Mouse (Mus musculus): ENCODE results near the gene Pde9a.

Gene Pde9a

GRCm38 (mm10) chr17:31433401-31433928 lies 47.5 kb downstream of the Pde9a start:
- no peak for DNase-seq (ENCODE audit: extremely low spot score)

GRCm38 (mm10) chr17:31433978-31434797 lies 48.2 kb downstream of the Pde9a start:
- DNase-seq (ENCODE audit: extremely low spot score) = peak; percentile 28

DNA sequence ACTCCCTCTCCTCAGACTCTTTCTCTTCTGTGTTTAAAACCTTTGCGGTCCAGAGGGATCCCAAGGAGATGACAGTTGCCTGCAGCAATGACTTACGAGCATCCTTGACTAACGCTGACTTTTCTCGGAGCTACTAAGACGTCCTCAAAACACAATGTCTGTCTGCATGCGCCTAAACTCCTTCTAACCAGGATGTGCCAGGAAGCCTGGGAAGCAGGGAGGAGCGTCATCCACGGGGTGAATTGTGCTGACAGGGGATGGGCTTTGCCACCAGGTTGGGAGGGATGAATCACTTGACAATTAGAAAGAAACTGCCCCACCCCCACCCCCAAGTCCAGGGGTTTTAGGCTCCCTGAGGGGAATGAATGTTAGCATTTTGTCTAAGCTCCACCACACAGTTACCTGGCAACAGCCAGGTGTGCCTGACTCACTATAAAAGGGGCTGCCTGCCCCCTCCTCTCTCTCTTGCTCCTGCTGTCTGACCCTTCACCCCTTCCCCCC lies 48.9 kb downstream of the Pde9a start:
- peak; percentile 44 for DNase-seq (ENCODE audit: extremely low spot score)

GRCm38 (mm10) chr17:31435934-31436813 lies 50.2 kb downstream of the Pde9a start:
- DNase-seq (ENCODE audit: extremely low spot score) = peak; percentile 24

DNA sequence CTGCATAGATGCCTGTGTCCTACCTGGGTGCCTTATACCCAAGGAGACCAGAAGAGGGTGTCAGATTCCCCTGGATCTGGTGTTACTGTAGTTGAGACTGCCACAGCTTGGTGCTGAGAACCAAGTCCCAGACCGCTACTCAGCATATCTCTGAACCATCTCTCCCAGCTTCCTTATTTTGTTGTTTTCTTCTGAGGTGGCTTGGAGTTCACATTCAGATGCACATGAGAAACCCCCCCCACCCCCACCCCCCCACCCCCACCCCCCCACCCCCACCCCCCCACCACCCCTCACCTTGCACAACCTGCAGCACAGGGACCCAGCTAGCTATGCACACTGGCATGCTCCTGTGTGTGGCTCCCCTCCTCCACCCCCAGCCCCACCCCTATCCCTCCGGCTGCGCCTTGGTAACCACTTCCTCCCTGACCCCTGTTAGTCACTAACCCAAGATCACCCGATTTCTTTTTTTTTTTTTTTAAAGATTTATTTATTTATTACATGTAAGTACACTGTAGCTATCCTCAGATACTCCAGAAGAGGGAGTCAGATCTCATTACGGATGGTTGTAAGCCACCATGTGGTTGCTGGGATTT lies 50.9 kb downstream of the Pde9a start:
- no peak for DNase-seq (ENCODE audit: extremely low spot score)

DNA sequence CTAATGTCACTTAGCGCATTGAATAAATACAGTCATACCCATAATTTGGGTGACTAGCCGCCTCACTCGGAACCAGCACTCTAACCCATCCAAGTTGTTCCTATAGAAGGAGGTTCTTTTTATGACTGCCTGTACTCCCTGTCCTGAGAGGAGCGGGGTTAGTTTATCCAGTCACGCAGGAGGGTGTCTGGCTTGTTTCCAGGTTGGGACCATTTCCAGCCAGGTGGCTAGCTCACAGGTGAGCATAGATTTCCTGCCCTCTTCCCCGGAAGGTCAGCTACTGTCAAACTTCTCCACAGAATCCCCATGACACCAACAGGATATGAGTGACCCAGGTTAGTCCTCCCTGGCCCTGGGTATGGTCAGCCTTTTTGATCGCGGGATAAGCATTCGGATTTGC lies 51.5 kb downstream of the Pde9a start:
- no peak for DNase-seq (ENCODE audit: extremely low spot score)

- no peak for DNase-seq (ENCODE audit: extremely low spot score)
Measured at GRCm38 (mm10) chr17:31439978-31440377, 54.0 kb downstream of the Pde9a start.

DNA sequence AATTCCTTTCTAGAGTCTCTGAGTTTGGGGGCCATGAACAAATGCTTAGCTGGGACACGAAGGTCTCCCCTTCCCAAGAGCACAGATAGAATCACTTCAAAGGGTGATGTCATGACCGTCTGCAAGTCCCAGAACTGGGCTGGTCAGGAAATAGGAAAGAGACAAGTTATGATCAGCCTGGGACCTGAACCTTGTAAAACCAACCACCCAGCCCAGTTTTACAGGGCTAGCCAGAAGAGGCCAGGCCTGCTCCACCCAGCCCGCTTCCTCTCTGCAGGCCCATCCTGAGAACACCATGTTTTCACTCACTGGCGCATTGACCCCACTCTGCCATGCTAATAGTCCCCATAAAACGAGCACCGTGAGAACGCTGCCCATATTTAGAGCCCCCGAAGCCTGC lies 56.5 kb downstream of the Pde9a start:
- DNase-seq (ENCODE audit: extremely low spot score) = no peak

DNA sequence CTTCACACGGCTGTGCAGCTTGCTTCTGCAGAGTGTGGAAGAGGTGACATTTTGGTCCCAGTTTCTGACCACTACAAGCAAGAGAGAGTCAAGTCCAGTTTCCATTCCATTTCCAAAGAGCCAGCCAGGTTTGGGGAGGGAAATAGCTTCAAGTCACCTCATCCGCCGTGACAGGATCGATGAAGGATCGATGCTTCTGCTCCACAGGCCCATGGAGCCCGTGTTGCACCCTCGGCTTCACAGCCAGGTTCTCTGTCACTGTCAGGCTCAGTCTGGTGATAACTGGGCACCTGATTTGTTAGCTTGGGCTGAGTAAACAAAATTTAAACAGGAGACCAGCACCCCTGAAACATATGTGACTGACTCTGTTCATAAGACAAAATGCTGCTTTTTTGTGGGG lies 58.2 kb downstream of the Pde9a start:
- DNase-seq (ENCODE audit: extremely low spot score) = no peak

GRCm38 (mm10) chr17:31445061-31445731 lies 59.2 kb downstream of the Pde9a start:
- peak; percentile 54 for DNase-seq (ENCODE audit: extremely low spot score)

- no peak for DNase-seq (ENCODE audit: extremely low spot score)
Measured at GRCm38 (mm10) chr17:31447766-31448165, 61.8 kb downstream of the Pde9a start.

DNA sequence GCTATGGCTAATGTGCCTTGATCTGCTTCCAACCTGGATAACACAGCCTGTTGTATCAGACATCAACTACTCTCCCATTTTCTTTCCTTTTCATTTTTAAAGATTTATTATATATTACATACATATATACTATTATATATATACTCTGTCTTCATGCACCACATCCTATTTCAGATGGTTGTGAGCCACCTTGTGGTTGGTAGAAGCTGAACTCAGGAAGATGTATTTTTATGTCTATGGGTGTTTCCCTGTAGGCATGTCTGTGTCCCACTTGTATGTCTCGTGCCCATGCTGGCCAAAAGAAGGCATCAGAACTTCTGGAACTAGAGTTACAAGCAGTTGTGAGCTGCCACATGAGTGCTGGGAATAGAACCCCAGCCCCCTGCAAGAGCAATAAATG lies 62.5 kb downstream of the Pde9a start:
- no peak for DNase-seq (ENCODE audit: extremely low spot score)

GRCm38 (mm10) chr17:31450206-31450605 lies 64.2 kb downstream of the Pde9a start:
- DNase-seq (ENCODE audit: extremely low spot score) = no peak

DNA sequence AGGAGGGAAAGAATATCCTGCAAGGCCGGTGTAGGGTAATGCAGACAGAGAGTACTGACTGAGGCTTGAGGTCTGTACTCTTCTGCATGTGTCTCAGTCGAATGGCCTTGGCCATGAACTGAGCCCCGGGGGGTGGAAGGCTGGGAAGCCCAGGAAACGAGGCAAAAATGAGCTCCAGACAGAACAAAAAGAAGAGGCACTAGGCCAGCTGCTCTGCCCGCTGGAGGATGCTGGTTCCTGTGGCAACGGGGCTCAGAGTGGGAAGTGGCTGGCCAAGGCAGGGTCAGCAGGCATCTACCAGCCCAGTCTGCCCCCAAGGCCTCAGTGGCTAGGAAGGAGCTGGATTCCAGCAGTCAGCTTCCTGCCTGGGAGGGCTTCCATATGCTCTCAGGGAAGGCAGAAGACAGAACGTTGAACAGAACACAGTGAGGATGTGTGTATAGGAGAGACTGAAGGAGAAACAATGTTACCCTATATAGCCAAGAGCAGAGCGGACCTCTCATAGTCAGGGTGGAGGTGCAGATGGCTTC lies 65.2 kb downstream of the Pde9a start:
- no peak for DNase-seq (ENCODE audit: extremely low spot score)

GRCm38 (mm10) chr17:31452816-31453215 lies 66.8 kb downstream of the Pde9a start:
- DNase-seq (ENCODE audit: extremely low spot score) = no peak

GRCm38 (mm10) chr17:31453476-31453875 lies 67.5 kb downstream of the Pde9a start:
- DNase-seq (ENCODE audit: extremely low spot score) = no peak

- no peak for DNase-seq (ENCODE audit: extremely low spot score)
Measured at GRCm38 (mm10) chr17:31454056-31454455, 68.0 kb downstream of the Pde9a start.

GRCm38 (mm10) chr17:31456723-31457567 lies 70.9 kb downstream of the Pde9a start:
- DNase-seq (ENCODE audit: extremely low spot score) = no peak

GRCm38 (mm10) chr17:31460416-31460815 lies 74.4 kb downstream of the Pde9a start:
- DNase-seq (ENCODE audit: extremely low spot score) = no peak

DNA sequence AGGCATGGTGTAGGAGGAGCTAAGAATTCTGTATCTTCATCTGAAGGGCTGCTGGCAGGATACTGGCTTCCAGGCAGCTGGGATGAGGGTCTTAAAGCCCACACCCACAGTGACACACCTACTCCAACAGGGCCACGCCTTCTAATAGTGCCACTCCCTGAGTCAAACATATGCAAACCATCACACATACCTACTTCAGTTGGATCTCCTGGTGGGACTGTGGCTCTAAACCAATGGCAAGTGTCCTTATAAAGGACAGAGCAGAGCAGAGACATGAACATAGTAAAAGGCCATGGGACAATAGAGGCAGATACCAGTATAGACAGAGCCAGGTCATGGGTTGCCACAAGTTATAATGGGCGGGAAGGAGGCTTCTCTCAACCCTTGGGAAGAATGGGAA lies 76.5 kb downstream of the Pde9a start:
- DNase-seq (ENCODE audit: extremely low spot score) = no peak

Data from embryo, embryonic 9.5 days (tissue).